Mouse (Mus musculus) CD4-positive, CD25-positive, alpha-beta regulatory T cell, adult 2 months (primary cell): Measurements from ENCODE around the gene Itpr2.
A peak's percentile ranks its signal among the peaks of the same experiment; 100 is the strongest.

Experiments used
- DNase-seq: peaks from one replicate; pipeline ENCODE4 v3.0.0-alpha.2; 2012; ENCODE audit warnings: low read depth, low spot score

Gene Itpr2

DNA sequence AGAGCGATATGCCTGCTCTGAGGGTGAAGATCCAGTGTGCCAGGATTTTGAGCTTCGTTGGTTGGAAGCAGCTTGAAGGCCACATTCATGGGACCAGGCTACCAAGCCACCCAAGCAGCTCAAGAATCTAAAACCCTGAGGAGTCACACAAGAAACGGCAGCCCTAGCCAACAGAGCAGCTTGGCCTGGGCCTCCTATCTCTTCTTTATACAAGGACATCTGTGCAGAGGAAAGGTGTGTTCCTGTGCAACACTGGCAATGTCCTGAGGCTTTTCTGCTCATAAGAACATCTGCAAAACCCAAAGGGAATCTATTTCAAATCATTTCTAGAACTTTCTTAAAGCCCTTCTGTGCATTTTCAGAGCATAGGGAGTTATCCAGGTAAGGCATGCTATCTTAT lies 274.0 kb downstream of the Itpr2 start:
- no peak for DNase-seq

DNA sequence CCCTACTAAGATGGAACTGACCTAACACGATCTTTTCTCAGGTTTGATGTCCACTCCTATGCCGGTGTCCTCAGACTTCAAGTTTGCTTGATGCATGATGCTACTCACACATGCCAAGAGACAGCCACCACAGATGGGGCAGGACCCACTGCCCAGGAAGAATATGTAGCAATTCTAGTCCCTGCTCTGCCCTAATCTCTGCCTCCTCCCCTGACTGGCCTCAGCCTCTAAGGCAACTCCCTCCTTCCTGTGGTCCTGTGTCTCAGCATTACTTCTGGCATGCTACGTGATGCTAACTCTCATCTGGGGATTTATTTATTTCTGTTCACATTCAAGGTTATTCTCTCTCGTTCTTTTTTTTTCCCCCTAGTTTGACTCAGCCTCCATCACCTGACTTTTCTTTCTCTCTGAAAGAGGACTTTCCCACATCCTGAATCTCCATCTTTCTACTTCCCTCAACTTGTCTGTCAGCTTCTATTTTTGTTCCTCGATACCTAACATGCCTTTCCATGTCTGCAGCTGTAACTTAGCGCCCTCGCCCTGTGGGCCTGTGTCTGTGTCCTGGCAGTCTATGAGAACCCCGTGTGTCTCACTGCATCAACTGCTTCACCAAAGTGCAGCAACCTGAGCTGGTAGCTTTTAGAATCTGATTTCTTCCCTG lies 279.5 kb downstream of the Itpr2 start:
- peak; percentile 28 for DNase-seq

DNA sequence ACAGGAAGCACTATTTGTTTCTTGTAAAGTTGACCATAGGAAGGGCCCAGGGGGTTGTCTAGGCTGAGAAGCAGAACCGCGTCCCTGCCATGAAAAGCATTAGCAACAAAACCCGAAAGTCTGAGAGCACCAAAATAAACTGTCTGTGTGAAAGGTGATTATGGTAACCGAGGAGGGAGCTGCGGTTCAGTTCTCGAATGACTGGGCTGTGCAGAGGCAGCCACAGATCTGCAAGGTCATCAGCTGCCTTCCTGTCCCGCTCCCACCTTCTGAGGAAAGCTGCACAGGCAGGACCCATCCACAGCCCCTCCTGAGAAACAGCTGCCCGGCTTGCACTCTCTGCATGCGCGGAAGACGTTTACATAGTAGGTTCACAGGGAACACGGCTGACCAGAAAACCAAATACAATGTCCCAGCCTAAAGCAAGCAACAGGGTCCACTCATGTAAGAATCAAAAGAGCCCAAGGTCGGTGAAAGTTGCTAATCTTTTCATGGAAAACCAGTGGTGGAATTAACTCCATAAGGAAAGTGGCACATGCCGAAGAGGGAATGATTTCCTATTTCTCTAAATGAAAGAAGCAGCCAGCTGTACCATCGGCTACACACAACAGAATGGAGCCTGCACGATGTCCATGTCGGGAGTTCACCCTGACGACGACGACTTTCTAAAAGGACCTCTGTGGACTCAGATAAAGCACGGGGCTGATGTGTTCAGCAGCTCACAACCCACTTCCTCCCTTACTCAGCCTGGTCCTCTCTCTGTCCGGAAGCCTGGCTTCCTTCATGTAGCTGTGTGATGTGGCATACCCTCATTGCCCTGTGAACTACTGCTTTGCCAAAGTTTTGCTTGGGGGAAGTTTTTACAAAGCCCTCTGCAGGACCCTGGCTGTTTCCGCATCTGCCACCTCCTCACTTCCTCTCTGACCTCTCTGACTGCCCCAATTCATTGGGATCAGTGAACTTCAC lies 280.4 kb downstream of the Itpr2 start:
- peak; percentile 75 for DNase-seq

DNA sequence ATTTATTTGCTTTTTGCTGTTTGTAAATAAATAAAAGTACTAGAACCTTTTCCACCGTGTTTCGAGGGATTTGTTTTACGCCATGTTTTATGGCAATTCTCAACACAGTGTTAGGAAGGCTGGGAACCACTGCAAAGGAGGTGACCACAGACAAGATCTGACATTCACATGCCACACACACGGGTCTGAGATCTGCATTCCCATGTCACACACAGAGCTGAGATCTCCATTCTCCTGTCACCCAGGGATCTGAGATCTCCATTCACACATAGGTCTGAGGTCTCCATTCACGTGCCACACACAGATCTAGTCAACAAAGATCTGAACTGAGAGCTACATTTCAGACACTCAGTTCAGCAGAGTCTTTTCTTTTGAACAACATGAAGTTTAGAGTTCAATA lies 282.0 kb downstream of the Itpr2 start:
- DNase-seq, result no peak

DNA sequence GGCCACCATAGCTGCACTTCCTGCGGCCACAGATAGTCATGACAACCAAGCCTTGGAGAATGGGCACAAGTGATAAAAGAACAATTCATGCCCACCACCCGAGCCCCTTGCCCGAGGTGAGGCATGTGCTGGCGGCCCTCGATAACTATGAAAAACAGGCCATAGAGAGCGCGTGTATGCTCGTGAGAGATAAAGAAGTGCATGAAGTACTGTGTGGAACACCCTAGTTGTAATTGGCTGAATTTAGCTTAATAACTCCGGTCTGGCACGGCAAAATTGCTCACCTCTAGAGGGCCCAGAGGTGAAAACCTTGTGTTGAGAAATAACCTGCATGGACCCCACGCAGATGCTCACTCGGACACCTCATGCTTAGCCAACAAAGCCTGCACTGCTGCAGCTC lies 282.5 kb downstream of the Itpr2 start:
- DNase-seq, result no peak

DNA sequence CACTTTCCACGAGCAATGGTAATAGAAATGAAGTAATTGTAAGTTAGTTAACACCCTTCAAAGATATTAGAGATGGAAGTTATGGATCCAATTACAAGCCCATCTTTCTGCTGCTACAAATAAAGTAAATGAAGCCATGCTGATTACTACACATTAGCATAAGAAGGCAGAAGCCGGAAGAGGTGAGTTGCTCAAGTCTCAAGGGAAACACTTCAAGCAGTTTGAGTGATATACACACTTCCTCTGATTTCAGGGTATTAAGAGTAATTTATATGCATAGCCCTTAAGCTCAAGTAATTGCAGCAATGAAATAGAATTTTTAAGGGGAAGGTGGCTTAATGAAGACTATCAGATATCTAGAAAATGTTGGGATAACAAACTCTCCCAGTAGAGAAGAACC lies 286.7 kb downstream of the Itpr2 start:
- no peak for DNase-seq

DNA sequence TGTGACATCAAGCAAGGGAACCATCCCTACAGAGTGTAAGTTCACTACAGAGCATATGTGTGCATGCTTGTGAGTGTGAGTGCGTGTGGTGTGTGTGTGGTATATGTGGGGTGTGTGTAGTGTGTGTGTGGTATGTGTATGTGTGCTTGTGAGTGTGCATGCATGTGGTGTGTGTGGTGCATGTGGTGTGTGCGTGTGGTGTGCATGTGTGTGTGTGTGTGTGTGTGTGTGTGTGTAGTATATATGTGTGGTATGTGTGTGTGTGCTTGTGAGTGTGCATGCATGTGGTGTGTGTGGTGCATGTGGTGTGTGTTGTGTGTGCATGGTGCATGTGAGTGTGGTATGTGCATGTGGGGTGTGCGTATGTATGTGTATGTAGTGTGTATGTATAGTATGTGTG lies 289.7 kb downstream of the Itpr2 start:
- DNase-seq, result no peak

DNA sequence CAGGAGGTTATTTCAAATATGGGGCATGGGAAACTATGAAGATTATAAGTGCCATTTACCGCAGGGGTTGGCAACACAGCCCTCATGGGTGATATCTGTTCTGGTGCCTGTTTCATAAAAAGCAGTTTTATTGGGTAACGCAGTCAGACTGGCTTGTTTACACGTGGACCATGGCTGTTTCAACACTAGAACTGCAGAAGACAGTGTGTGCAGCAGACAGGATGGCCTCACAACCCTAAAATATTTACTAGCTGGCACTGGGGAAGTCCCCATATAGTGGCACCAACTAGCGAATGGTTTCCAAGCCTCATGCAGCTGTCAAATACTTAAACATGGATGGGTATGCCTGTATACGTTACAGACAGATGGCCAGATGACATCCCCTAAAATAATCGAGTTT lies 290.8 kb downstream of the Itpr2 start:
- DNase-seq, result no peak

DNA sequence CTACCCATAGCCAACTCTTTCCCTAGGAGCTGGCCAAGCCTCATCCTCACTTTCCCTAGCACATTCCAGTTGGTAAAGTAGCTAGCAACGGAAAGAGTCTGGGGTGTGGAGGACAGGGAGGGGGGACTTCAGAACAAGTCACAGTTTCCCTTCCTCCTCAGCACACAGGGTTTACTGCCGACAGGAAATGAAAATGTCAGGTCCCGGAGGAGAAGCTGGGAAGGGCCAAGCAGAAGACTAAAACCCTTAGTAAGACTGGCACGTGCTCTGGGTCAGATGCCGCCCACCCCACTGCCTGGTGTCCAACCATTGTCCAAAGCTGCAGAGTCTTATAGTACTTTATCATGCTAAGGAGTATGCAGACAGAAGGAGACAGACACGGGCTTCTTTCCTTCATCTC lies 293.0 kb downstream of the Itpr2 start:
- no peak for DNase-seq

DNA sequence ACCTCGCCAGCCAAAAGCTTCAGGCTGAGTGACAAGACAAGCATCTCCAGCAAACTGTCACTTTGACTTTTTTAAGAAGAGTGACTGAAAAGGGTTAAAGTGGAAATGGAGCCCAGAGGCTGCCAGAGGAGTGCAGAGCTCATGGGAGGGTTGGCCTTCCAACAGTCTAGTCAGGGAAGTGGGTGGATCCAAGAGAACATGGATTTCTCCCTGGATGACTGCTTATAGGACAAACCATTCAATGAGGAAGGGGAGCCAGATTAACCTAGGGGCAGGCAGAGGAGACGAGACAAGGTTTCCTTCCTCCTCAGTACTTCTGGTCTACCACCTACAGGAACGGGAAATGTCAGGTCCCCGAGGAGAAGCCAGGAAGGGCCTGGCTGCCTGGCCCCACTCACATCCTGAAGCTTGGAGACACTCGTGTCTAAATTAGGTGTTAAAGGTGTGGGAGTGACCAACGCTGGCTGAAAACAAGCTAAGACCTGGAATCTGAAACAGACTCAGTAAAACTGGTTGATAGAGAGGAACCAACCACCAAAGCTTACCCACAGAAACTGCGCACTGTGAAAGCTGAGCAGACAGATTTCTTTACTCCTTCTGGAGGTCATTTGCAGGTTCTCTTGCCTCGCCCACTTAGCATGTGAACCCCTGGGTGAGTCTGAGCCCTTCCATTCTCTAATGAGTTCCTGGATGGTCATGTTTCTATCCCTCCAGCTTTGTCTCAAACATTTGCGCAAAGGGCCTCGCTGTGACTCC lies 294.6 kb downstream of the Itpr2 start:
- DNase-seq, result no peak

DNA sequence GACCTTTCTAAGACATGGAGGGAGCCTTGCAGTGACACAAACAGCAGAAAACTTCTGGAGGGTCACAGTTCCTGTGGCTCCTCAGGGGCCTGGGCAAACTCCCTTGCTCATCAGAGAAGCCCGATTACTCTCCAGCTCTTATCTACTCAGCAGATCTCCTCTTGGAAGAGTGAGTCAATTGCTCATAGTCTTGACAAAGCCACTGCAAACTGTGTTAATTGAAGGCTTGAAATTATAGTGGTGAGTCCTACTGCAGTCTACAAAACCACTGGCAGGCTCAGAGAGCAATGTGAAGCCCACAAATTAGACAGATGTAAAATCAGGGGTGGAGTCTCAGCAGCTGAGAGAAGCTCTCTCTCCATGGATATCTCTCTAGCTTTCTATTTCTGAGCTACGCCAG lies 296.9 kb downstream of the Itpr2 start:
- no peak for DNase-seq

DNA sequence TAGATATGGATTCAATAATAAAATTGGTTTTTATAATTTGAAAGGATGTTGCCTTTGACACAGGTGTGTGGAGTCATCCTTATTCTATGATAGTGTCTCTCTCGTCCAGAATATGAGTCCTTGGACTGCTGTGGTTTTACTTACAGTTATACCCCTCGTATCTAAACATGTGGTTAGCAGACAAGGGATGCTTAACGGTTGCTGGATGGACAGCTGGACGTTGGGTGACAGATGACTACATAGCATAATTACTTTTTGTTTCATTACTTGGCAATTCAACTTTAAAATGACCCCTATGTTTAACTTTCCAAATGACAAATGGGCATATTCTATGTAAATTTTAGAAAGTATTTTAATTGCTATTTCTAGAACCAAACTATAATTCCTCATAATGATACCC lies 297.6 kb downstream of the Itpr2 start:
- no peak for DNase-seq

DNA sequence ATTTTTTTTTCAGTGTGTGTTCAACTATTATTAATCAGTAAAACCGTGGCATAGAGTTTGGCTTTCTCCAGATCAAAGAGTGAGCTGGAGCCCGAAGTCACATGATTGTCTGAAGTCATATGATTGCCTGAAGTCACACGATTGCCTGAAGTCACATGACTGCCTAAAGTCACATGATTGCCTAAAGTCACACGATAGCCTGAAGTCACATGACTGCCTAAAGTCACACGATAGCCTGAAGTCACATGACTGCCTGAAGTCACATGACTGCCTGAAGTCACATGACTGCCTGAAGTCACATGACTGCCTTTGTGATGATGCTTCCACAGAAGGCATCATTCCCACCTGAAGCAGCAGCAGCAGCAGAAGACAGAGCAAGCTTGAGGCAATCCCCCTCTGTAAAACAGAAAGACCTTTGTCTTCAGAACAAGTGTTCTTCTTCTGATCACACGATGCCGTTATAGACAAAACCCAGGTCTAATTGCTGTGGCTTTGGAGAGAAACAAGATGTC lies 304.1 kb downstream of the Itpr2 start:
- peak; percentile 13 for DNase-seq

DNA sequence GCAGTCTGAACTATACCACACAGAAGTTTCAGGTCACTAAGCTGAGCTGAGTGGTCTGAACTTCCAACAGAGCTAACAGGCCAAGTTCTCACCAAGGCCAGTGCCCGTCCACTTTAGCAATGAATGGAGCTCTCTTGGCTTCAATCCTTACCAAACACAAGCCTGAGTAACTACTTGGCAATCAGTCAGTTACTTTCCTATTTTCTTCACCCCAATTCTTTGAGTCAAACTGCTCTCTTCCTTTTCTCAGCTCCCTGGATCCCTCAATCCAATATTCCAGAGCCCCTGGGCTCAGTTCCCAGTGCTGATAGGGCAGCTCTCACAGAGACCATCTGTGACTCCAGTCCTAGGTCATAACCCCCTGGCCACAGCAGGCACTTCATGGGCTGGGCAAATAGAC lies 305.3 kb downstream of the Itpr2 start:
- no peak for DNase-seq

DNA sequence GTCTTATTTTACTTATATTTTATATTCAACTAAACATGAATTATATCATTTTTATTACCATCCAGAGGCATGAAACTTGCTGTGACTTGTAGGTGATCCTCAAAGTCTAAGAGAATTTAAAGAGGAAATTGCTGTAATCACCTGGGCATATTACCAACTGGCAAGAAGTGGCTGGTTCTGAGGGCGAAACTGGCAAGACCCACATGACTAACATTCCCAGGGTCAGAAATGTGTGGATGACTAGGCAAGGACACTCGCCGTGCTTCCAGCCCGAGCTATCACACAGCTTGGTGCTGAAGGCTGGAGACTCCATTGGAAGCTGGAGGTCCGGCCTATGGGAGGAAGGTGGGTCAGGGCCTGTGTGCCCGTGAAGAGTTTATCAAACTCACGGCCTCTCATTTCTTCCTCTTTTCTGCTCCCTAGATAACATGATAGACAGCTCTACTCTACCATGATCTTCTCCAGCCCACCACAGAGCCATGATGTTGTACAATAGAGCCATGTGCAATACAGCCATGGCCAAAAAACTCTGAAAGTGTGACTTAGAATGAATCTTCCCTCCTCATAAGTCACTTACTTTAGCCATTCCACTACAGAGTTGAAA lies 306.1 kb downstream of the Itpr2 start:
- DNase-seq, result no peak

DNA sequence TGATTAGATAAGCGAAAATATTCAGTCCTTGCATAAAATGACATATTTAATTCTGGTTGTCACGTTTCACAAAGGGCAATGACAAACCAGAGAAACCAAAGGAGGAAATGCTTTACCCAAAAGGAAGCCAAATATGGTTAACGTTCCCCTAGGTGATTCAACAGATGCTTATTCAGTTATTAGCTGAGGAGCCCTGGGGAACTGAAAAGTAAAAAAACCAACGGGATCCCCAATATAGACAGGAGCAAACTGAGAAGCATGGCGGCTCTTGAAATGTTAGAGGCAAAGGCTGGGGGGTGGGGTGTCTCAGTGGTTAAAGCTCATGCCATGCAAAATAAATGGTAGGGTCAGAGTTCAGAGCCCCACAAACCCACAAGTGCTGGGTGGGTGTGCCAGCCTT lies 310.1 kb downstream of the Itpr2 start:
- DNase-seq, result no peak

DNA sequence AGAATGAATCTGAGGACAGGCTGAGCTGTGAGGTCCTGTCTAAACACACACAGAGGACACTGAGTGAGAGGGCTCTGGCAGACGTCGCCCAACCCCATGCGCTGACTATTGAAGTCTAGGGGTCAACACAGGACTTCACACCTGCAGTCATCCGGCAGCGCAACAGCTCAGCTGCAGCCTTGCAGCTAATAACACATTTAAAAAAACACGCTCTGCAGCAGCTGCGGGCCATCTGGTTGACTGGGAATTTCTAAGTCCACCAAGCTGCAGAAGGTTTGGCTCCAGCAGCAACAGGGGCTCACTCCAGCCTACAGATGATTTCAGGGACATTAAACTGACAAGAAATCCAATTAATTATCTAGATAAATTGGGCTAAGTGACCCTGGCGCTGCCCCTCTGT lies 312.0 kb downstream of the Itpr2 start:
- no peak for DNase-seq

DNA sequence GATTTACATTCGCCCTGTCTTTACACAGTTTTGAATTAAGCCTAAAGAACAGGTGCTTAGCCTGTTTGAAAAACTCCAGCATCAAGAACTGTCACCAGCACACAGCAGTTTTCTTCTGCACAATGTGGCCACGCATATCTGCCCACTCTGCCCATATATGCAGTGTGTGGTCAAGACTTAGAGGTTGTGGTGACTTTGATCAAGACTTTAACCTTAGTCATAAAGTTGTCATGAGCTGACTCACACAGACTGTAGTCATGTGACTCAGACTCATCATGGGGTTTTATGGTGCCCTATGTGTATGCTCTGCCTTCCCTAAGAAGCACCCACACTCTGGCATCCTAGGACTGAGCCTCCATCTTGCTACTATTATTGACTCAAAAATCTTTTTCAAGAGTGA lies 316.5 kb downstream of the Itpr2 start:
- peak; percentile 25 for DNase-seq

DNA sequence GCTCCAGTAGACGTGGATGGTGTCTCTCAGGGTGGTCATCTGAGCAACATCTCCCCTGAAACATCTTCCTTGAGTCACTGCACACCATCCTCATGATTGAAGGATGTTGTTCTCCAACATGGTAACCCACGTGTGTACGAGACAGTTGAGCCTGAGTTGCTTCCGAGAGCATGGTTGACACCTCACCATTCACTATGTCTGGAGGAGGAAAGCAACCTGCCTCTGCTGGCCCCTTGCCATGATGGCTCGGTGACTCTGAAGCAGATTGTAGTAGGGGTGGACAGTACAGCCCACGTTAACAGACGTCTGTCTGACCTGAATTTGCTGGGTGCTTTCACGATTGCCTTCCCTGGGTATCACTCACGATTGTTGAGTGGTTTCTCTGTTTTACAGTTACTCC lies 317.3 kb downstream of the Itpr2 start:
- no peak for DNase-seq

DNA sequence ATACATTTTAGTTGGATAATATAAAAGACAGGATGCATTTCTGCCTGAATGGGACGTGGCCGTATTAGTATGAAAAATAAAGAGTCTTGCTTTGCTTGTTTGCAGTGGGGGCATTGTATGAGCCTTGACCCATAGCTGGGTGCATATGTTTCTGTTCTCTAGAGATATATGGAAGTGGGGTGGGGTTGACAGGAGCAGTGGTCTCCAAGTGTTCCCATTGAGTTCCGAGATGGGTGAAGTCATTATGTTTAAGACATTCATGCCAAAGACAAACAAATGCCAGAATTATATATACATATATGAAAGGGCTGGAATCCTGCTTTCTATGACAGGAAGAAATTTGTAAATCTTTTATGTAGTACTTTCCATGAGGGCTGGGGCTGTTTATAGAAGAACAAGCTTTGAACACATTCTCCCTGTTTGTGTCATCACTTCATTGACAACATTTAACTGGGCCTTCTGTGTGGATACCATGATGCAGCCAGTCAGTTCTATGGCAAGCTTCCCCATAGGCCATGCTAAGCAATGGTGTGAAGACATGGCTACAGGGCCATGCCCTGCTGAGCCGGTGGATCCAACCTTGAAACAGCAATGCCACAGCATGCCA lies 327.3 kb downstream of the Itpr2 start:
- no peak for DNase-seq

DNA sequence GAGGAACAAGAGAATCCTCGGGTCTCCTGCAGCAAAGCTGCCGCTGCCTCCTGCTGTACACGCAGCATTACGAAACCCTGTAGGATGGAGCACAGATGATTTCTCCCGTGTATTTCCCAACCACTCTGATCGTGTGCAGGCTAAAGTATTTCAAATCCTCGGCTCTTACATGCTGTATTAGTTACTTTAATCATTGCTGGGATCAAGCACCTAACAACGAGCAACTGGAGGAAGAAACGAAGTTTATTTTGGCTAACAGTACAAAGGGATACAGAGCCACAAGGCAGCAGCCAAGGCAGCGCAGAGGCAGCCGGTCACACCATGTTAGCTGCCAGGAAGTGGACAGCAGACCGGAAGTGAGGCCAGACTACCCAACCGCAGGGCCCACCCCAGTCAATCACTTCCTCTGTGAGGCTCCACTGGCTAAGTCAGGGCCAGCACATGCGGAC lies 331.4 kb downstream of the Itpr2 start:
- no peak for DNase-seq
